Mouse (Mus musculus) gastrocnemius, adult 18-20 months (tissue): ENCODE data around the gene Gm13762. TPM values are rescaled to one million over a fixed set of nuclear protein-coding genes. Genes with fewer than 3 reads are reported as not detected.
"Not testable (repeated sequence)": the region's sequence is repeated elsewhere in the genome, so short reads cannot be mapped to it uniquely, and the experiment has no call there.

Experiments used
- DNase-seq: peaks from one replicate; pipeline ENCODE4 v3.0.0; 2021; ENCODE audit warnings: low spot score
- long read RNA-seq, 2 experiments: library from polyadenylated mRNA; stranded (forward); transcript quantifications; one replicate each; pipeline ENCODE4 v2.0.0; 2021
- total RNA-seq, 2 experiments: library from RNA; stranded (reverse); gene quantifications; 2 replicates each; pipeline ENCODE4 v1.2.3; 2021

Gm13762 gene
- not detected for total RNA-seq
- long read RNA-seq, experiment 1: 0 reads
- long read RNA-seq, experiment 2: 0 reads

DNA sequence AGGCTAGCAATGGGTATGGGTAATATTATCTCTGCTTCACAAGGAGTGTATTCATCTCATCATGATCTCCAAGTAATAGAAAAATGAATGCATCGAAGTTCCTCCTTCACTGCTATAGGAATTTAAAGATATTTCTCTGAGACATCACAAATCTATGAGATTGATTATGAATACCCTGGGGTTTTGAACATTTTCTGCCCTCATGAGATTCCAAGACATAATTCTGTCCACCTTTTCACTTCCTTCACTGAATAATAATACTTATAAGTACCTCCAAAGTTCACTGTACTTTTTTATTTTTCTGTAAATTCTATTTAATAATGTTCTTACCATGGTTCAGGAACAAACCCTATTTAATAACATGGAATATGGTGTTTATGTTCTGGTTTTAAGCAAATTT is at the start of gene Gm13762:
Gene Gm13762, minus strand, starts transcription at position 101 of the 400 bp plus-strand sequence.
- DNase-seq: no peak

DNA sequence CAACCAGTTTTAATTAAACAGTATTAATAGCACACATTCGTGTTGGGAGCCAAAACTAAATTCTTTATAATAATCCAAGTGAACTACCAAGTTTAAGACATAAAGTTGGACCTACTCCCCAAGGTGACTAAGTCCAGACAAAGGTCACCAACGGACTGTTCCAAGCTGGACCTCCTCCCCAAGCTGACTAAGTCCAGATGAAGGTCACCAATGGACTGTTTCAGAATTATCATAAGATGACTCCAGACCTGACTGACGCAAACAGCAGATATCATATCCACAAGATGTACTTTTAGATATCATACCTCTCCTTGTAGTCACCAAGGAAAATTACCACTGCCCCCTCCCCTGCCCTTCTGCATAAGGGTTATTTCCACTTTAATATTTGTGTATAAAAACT is 41.4 kb upstream of the Gm13762 start:
- not testable (repeated sequence) for DNase-seq

DNA sequence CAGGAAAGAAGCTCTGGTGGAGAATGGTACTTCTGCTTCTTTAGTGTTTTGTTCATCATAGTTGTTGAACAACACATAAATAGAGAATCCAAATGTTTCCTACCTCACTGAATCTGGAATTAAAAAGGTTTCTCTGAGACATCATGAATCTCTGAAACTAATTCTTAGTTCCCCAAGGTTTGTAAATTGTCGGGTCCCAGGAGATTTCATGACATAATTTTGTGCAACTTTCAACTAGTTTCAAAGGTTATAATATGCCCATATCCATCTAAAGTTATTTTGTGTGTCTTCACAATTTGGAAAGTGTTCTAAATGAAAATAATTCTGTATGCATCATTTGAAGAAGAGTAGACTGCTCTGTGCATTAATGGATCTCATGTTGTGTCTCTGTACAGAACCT is 38.2 kb upstream of the Gm13762 start, which contains the start of gene Olfr1216:
Gene Olfr1216, minus strand, starts transcription at position 101 of the 400 bp plus-strand sequence.
- DNase-seq: no peak

DNA sequence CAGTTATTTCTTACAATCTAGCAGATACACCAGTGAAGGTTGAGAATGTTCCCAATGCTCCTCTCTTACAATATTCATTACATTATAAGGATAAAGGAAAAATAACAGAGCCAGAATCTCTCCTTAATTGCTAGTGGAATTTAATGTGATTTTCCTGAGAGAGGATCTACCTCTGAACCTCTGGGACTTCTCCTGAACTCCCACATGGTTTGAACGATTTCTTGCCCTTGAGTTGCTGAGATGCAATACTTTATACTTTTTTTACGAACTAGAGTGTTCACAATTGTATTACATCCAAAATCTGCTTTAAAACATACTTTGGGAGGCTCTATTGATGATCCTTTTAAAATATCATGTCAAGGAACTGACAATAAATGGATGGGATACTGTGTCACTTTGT is 26.8 kb upstream of the Gm13762 start, which contains the start of gene Olfr1215:
Gene Olfr1215, minus strand, starts transcription at position 101 of the 400 bp plus-strand sequence.
- no peak for DNase-seq

DNA sequence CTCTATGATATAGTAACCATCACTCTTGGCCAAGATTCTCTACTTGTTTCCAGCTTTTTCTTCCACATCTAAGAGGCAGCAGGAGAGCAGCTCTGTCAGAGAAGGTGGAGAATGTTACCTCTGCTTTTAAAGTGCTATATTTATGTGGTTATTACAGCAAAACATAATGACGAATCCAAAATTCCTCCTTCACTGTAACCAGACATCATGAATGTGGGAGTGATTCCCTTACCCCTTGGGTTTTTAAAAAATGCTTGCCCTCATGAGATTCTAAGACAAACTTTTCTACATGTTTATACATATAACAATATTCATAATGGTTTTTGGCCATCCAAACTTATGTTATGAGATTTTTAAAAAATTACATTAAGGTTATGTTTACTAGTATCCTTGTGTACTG is 12.5 kb upstream of the Gm13762 start, which contains the start of gene Olfr1214:
Gene Olfr1214, minus strand, starts transcription at position 101 of the 400 bp plus-strand sequence.
- DNase-seq: no peak

DNA sequence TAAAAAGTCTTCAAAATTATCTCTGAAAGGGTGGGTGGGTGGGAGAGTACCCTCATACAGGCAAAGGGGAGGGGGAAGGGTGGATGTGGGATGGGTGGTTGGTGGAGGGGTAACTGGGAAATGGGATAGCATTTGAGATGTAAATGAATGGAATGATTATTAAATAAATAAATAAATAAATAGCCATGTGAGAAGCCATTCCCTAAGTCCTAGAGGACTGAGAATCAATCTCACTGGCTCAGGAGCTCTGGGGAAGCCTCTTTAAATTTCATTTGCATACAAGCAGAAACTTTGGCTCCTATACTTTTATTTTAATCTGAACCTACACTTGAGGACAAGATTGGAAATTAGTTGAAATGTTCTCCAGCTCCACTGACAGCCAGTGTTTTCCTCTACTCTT is 26.4 kb downstream of the Gm13762 start, which contains the start of gene Olfr1212:
Gene Olfr1212, plus strand, starts transcription at position 301 of the 400 bp plus-strand sequence.
- no peak for DNase-seq

DNA sequence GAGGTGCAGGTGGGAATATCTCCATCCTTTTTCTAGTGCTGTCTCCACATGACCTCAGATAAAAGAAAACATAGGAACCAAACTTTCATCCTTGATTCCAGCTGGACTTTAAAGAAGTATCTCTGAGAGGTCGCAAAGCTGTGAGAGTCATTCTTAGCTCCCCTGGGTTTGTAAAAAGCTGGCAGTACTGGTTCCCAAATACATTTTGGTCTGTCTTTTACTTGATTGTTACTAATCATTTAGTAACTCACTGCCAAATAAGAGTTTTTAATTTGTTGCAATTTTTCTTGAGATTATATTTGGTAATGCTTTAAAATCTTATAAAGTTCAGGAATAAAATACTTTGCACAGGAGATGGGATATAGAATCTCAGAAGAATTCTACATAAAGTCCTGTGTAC is 42.1 kb downstream of the Gm13762 start, which contains the start of gene Olfr1211:
Gene Olfr1211, minus strand, starts transcription at position 101 of the 400 bp plus-strand sequence.
- DNase-seq: no peak

Other genes with a start within 250 kb of the Gm13762 start
- not detected for gene Olfr1197, start 247.9 kb downstream of the Gm13762 start, total RNA-seq
- gene Olfr1198, start 228.9 kb downstream of the Gm13762 start, total RNA-seq: not detected
- gene Olfr1199, start 219.8 kb downstream of the Gm13762 start, total RNA-seq: not detected
- gene Olfr1200, start 209.8 kb downstream of the Gm13762 start, total RNA-seq: not detected
- gene Olfr1201, start 187.2 kb downstream of the Gm13762 start, total RNA-seq: not detected
- not detected for gene Olfr1202, start 165.8 kb downstream of the Gm13762 start, total RNA-seq
- gene Olfr1205, start 150.5 kb downstream of the Gm13762 start, total RNA-seq: not detected
- not detected for gene Olfr1204, start 131.0 kb downstream of the Gm13762 start, total RNA-seq
- gene Olfr1206, start 117.0 kb downstream of the Gm13762 start, total RNA-seq: not detected
- not detected for gene Olfr1208, start 78.0 kb downstream of the Gm13762 start, total RNA-seq
- gene Olfr1209, start 65.1 kb downstream of the Gm13762 start, total RNA-seq: not detected
- not detected for gene Olfr1211, start 42.2 kb downstream of the Gm13762 start, total RNA-seq
- not detected for gene Olfr1212, start 26.3 kb downstream of the Gm13762 start, total RNA-seq
- gene Olfr1214, start 12.4 kb upstream of the Gm13762 start, total RNA-seq: not detected
- not detected for gene Olfr1215, start 26.7 kb upstream of the Gm13762 start, total RNA-seq
- gene Olfr1216, start 38.1 kb upstream of the Gm13762 start, total RNA-seq: not detected
- gene Olfr1217, start 51.8 kb upstream of the Gm13762 start, total RNA-seq: not detected
- not detected for gene Olfr1218, start 80.9 kb upstream of the Gm13762 start, total RNA-seq
- not detected for gene Olfr1219, start 103.2 kb upstream of the Gm13762 start, total RNA-seq
- gene Olfr1220, start 126.6 kb upstream of the Gm13762 start, total RNA-seq: not detected
- gene Olfr1221, start 137.0 kb upstream of the Gm13762 start, total RNA-seq: not detected
- not detected for gene Olfr1222, start 152.8 kb upstream of the Gm13762 start, total RNA-seq
- gene Olfr1223, start 171.3 kb upstream of the Gm13762 start, total RNA-seq: not detected
- not detected for gene Olfr1224-ps1, start 183.8 kb upstream of the Gm13762 start, total RNA-seq
- gene Olfr1225, start 194.4 kb upstream of the Gm13762 start, total RNA-seq: not detected
- not detected for gene Olfr1226, start 219.8 kb upstream of the Gm13762 start, total RNA-seq